Comparison of ENCODE assay signal across 8 mouse cellular contexts in genomic region chr6:89644271-89645075, GRCm38 (mm10). TPM values are rescaled to one million over a fixed set of nuclear protein-coding genes. Genes with fewer than 3 reads are reported as not detected.
DNase-seq lines count a peak whose midpoint lies in the region; ATAC-seq and TF ChIP-seq lines count a peak whose summit lies in the region.

No protein-coding gene starts in this region.

- peak; percentile 96 for ATAC-seq in kidney, embryonic 14.5 days (ENCODE audit: low FRiP score, low TSS enrichment)
- ATAC-seq in limb, embryonic 15.5 days (ENCODE audit: insufficient number of reproducible peaks, low FRiP score, low TSS enrichment, low read depth) = peak; percentile 91

- WGBS in kidney, embryonic 14.5 days = 1% methylated on average over 39 of the region's 41 CpGs
- WGBS in limb, embryonic 15.5 days = under 1% methylated on average over 40 of the region's 41 CpGs

- peak overlapping the region; percentile 61 for H3K27ac ChIP-seq in bone marrow macrophage, adult 2 months (ENCODE audit: insufficient read depth, low read depth, low read length)
- peak overlapping the region; percentile 21; the same call in 1 of the 2 replicates for H3K27ac ChIP-seq in embryonic fibroblast, embryonic 13.5 days (ENCODE audit: insufficient read depth, low read length)
- H3K27ac ChIP-seq in kidney, embryonic 14.5 days (ENCODE audit: low read depth, low read length) = peak overlapping the region; percentile 93
- peak overlapping the region; percentile 87 for H3K27ac ChIP-seq in limb, embryonic 15.5 days

- no peaks in the 10 kb centered on the region for H3K9me3 ChIP-seq in kidney, embryonic 14.5 days (ENCODE audit: control insufficient read depth, low read length)
- H3K9me3 ChIP-seq in limb, embryonic 15.5 days = no peaks in the 10 kb centered on the region

- no peaks in the 10 kb centered on the region for H3K36me3 ChIP-seq in kidney, embryonic 14.5 days (ENCODE audit: control insufficient read depth, insufficient read depth, low read length)
- no peaks in the 10 kb centered on the region for H3K36me3 ChIP-seq in limb, embryonic 15.5 days

- H3K27me3 ChIP-seq in kidney, embryonic 14.5 days (ENCODE audit: control insufficient read depth, insufficient read depth, low read length) = no peaks in the 10 kb centered on the region
- no peaks in the 10 kb centered on the region for H3K27me3 ChIP-seq in limb, embryonic 15.5 days

- peaks cover 11% of the 10 kb centered on the region for H3K4me1 ChIP-seq in bone marrow macrophage, adult 2 months (ENCODE audit: control insufficient read depth, insufficient read depth, low read length)
- no peaks in the 10 kb centered on the region; the same call in 1 of the 2 replicates for H3K4me1 ChIP-seq in embryonic fibroblast, embryonic 13.5 days (ENCODE audit: control insufficient read depth, insufficient read depth, low read length)
- H3K4me1 ChIP-seq in kidney, embryonic 14.5 days (ENCODE audit: control insufficient read depth, insufficient read depth, low read length) = peaks cover 6% of the 10 kb centered on the region; the same call in 1 of the 2 replicates
- peaks cover 7% of the 10 kb centered on the region; the same call in 1 of the 2 replicates for H3K4me1 ChIP-seq in limb, embryonic 15.5 days

- peak overlapping the region; percentile 74 for H3K4me3 ChIP-seq in bone marrow macrophage, adult 2 months (ENCODE audit: insufficient read depth, low read length)
- peak overlapping the region; percentile 46 for H3K4me3 ChIP-seq in embryonic fibroblast, embryonic 13.5 days (ENCODE audit: insufficient read depth, low read length)
- peak overlapping the region; percentile 60 for H3K4me3 ChIP-seq in kidney, embryonic 14.5 days (ENCODE audit: low read length)
- H3K4me3 ChIP-seq in limb, embryonic 15.5 days = peak overlapping the region; percentile 76

- peak; percentile 97 for DNase-seq in A20 (ENCODE audit: low read depth, low spot score)
- peak; percentile 91 for DNase-seq in heart, adult 9 months (ENCODE audit: low spot score in 2 of 2)
- DNase-seq in monocyte, adult 2 months (ENCODE audit: low read depth in 1 of 2, low spot score in 2 of 2) = peak; percentile 73 to 87
- peak; percentile 93 to 94 for DNase-seq in spleen, postnatal 36 days (ENCODE audit: low spot score in 2 of 2)

- H3K9ac ChIP-seq in kidney, embryonic 14.5 days (ENCODE audit: low read depth, low read length) = peak overlapping the region; percentile 68
- H3K9ac ChIP-seq in limb, embryonic 15.5 days = peak overlapping the region; percentile 55

- no peak for TF ChIP-seq CTCF in bone marrow macrophage, adult 2 months (IDR thresholded peaks at IDR 0.05; ENCODE audit: low read depth, low read length)
- no peak for TF ChIP-seq CTCF in embryonic fibroblast, embryonic 13.5 days (IDR thresholded peaks at IDR 0.05; ENCODE audit: borderline replicate concordance, insufficient read depth, low read length)

- no peak; the same call in 1 of the 2 replicates for TF ChIP-seq POLR2A in bone marrow macrophage, adult 2 months (IDR thresholded peaks at IDR 0.05; ENCODE audit: borderline replicate concordance, low read depth, low read length)
- TF ChIP-seq POLR2A in embryonic fibroblast, embryonic 13.5 days (IDR thresholded peaks at IDR 0.05; ENCODE audit: low read depth, low read length) = no peak; the same call in 1 of the 2 replicates

- peak overlapping the region; percentile 85 for H3K4me2 ChIP-seq in kidney, embryonic 14.5 days (replicated peaks; ENCODE audit: low read depth, low read length)
- peak overlapping the region; percentile 95 for H3K4me2 ChIP-seq in limb, embryonic 15.5 days

RNA-seq across cellular contexts. Expression of gene Txnrd3, which starts 0.7 kb away (rescaled TPM):
- polyA plus RNA-seq in bone marrow macrophage, adult 2 months (2012; ENCODE audit: insufficient read depth, insufficient read length, missing spikeins) = 2.1 TPM in 2 replicates
- 5.5 and 6.0 TPM in 2 replicates for polyA plus RNA-seq in embryonic fibroblast, embryonic 13.5 days (2011; ENCODE audit: insufficient read length, low read depth, missing spikeins)
- polyA plus RNA-seq in kidney, embryonic 14.5 days (2014; fragmentation: Nextera tagmentation; extraction: Ambion mirVana) = 16.0 and 21.0 TPM in 2 replicates
- 8.2 and 8.6 TPM in 2 replicates for polyA plus RNA-seq in limb, embryonic 15.5 days (2015; fragmentation: Nextera tagmentation; extraction: Ambion mirVana)

RNA-seq across cellular contexts. Expression of gene Chchd6, which starts 49.0 kb away (rescaled TPM):
- 6.9 and 9.2 TPM in 2 replicates for polyA plus RNA-seq in bone marrow macrophage, adult 2 months (2012; ENCODE audit: insufficient read depth, insufficient read length, missing spikeins)
- polyA plus RNA-seq in embryonic fibroblast, embryonic 13.5 days (2011; ENCODE audit: insufficient read length, low read depth, missing spikeins) = 11.6 and 14.4 TPM in 2 replicates
- 69.0 and 77.1 TPM in 2 replicates for polyA plus RNA-seq in kidney, embryonic 14.5 days (2014; fragmentation: Nextera tagmentation; extraction: Ambion mirVana)
- polyA plus RNA-seq in limb, embryonic 15.5 days (2015; fragmentation: Nextera tagmentation; extraction: Ambion mirVana) = 48.9 and 49.4 TPM in 2 replicates

Comparison
In these comparisons a context has a peak if more than half of its experiments do, and no peak if none do; other contexts are left out.
1. Peak in every context shown above with its lines: DNase-seq, ATAC-seq, H3K4me3 ChIP-seq and H3K27ac ChIP-seq.
2. H3K27ac ChIP-seq: peak in every context shown above with its lines; median percentile 93 in kidney, embryonic 14.5 days; 87 in limb, embryonic 15.5 days; 61 in bone marrow macrophage, adult 2 months; 21 in embryonic fibroblast, embryonic 13.5 days.